8 mouse cellular contexts compared by ENCODE assay signal in genomic region chr12:111814769-111815762, GRCm38 (mm10). TPM values are rescaled to one million over a fixed set of nuclear protein-coding genes. Genes with fewer than 3 reads are reported as not detected.
DNase-seq lines count a peak whose midpoint lies in the region; ATAC-seq and TF ChIP-seq lines count a peak whose summit lies in the region.

No protein-coding gene starts in this region.

- WGBS in thymus, adult 2 months, result 44% methylated on average over 19 of the region's 19 CpGs
- 20% methylated on average over 19 of the region's 19 CpGs for WGBS in heart, embryonic 16.5 days
- WGBS in limb, embryonic 13.5 days, result 30% methylated on average over 19 of the region's 19 CpGs
- whole genome bisulfite sequencing in midbrain, embryonic 16.5 days, result 25% methylated on average over 19 of the region's 19 CpGs

- no peak for ATAC-seq in heart, embryonic 16.5 days (replicated peaks; ENCODE audit: extremely low read depth, insufficient read depth, low FRiP score)
- ATAC-seq in limb, embryonic 13.5 days (ENCODE audit: low FRiP score, low read depth), result no peak
- ATAC-seq in midbrain, embryonic 16.5 days, result no peak
- no peak for ATAC-seq in frontal cortex, adult (ENCODE audit: low TSS enrichment)

- H3K27me3 ChIP-seq in thymus, adult 2 months (ENCODE audit: control insufficient read depth, insufficient read depth, low read length), result no peaks in the 10 kb centered on the region
- no peaks in the 10 kb centered on the region for H3K27me3 ChIP-seq in heart, embryonic 16.5 days (ENCODE audit: control insufficient read depth, insufficient read depth, low read length)
- H3K27me3 ChIP-seq in limb, embryonic 13.5 days, result no peaks in the 10 kb centered on the region
- no peaks in the 10 kb centered on the region for H3K27me3 ChIP-seq in midbrain, embryonic 16.5 days (ENCODE audit: control insufficient read depth, insufficient read depth, low read depth, low read length)

- H3K4me3 ChIP-seq in thymus, adult 2 months (ENCODE audit: control insufficient read depth, insufficient read depth, low read length), result peak overlapping the region; percentile 68
- peak overlapping the region; percentile 64 for H3K4me3 ChIP-seq in heart, embryonic 16.5 days (ENCODE audit: low read length)
- peak overlapping the region; percentile 86 for H3K4me3 ChIP-seq in limb, embryonic 13.5 days
- H3K4me3 ChIP-seq in midbrain, embryonic 16.5 days (ENCODE audit: low read depth, low read length), result peak overlapping the region; percentile 76

- H3K36me3 ChIP-seq in thymus, adult 2 months (ENCODE audit: control insufficient read depth, insufficient read depth, low read length), result no peaks in the 10 kb centered on the region
- H3K36me3 ChIP-seq in heart, embryonic 16.5 days (ENCODE audit: control insufficient read depth, insufficient read depth), result no peaks in the 10 kb centered on the region
- peaks cover 7% of the 10 kb centered on the region for H3K36me3 ChIP-seq in limb, embryonic 13.5 days
- H3K36me3 ChIP-seq in midbrain, embryonic 16.5 days (ENCODE audit: control insufficient read depth, insufficient read depth, low read length), result no peaks in the 10 kb centered on the region

- peak overlapping the region; percentile 85 for H3K4me2 ChIP-seq in heart, embryonic 16.5 days (ENCODE audit: low read depth, low read length)
- H3K4me2 ChIP-seq in limb, embryonic 13.5 days (replicated peaks), result peak overlapping the region; percentile 78
- peak overlapping the region; percentile 94 for H3K4me2 ChIP-seq in midbrain, embryonic 16.5 days (ENCODE audit: low read length)

- H3K27ac ChIP-seq in thymus, adult 2 months (ENCODE audit: control insufficient read depth, insufficient read depth, low read length), result no peak overlapping the region
- peak overlapping the region; percentile 97 for H3K27ac ChIP-seq in heart, embryonic 16.5 days (ENCODE audit: low read length)
- H3K27ac ChIP-seq in limb, embryonic 13.5 days, result peak overlapping the region; percentile 84
- H3K27ac ChIP-seq in midbrain, embryonic 16.5 days (ENCODE audit: low read length), result no peak overlapping the region

- TF ChIP-seq CTCF in thymus, adult 2 months (IDR thresholded peaks at IDR 0.05; ENCODE audit: borderline replicate concordance, control insufficient read depth, extremely low read depth, insufficient read depth, low read length, poor library complexity), result no peak

- H3K9me3 ChIP-seq in heart, embryonic 16.5 days (replicated peaks; ENCODE audit: control insufficient read depth, low read length), result no peaks in the 10 kb centered on the region
- H3K9me3 ChIP-seq in limb, embryonic 13.5 days, result no peaks in the 10 kb centered on the region
- H3K9me3 ChIP-seq in midbrain, embryonic 16.5 days (replicated peaks; ENCODE audit: control insufficient read depth, low read length, poor library complexity, severe bottlenecking), result no peaks in the 10 kb centered on the region

- DNase-seq in thymus, adult 2 months, result no peak
- no peak for DNase-seq in thymus, postnatal 10 days (ENCODE audit: low spot score in 2 of 2)
- no peak for DNase-seq in ovary, postnatal 36 days (ENCODE audit: low spot score)
- DNase-seq in cerebellum, postnatal 14 days, result no peak

- no peak for TF ChIP-seq POLR2A in thymus, adult 2 months (IDR thresholded peaks at IDR 0.05; ENCODE audit: control insufficient read depth, extremely low read depth, insufficient read depth, low read length, poor library complexity)

- peak overlapping the region; percentile 86 for H3K9ac ChIP-seq in heart, embryonic 16.5 days (ENCODE audit: low read length)
- peak overlapping the region; percentile 86 for H3K9ac ChIP-seq in limb, embryonic 13.5 days
- peak overlapping the region; percentile 77 for H3K9ac ChIP-seq in midbrain, embryonic 16.5 days (ENCODE audit: low read depth, low read length)

- peaks cover 33% of the 10 kb centered on the region for H3K4me1 ChIP-seq in thymus, adult 2 months (replicated peaks; ENCODE audit: control insufficient read depth, insufficient read depth, low read length)
- H3K4me1 ChIP-seq in heart, embryonic 16.5 days (ENCODE audit: control insufficient read depth, insufficient read depth, low read length), result peaks cover 35% of the 10 kb centered on the region
- peaks cover 44% of the 10 kb centered on the region for H3K4me1 ChIP-seq in limb, embryonic 13.5 days
- peaks cover 13% of the 10 kb centered on the region for H3K4me1 ChIP-seq in midbrain, embryonic 16.5 days (ENCODE audit: control insufficient read depth, insufficient read depth, low read length)

RNA-seq across cellular contexts. Expression of gene Zfyve21, which starts 1.1 kb away (rescaled TPM):
- polyA plus RNA-seq in thymus, adult 2 months (2012; rRNA removed), result 36.6 and 46.4 TPM in 2 replicates
- polyA plus RNA-seq in heart, embryonic 16.5 days (2015; fragmentation: Nextera tagmentation; extraction: Ambion mirVana), result 111 and 124 TPM in 2 replicates
- 105 and 111 TPM in 2 replicates for polyA plus RNA-seq in limb, embryonic 13.5 days (2015; fragmentation: Nextera tagmentation; extraction: Ambion mirVana)
- polyA plus RNA-seq in midbrain, embryonic 16.5 days (2015; fragmentation: Nextera tagmentation; extraction: Ambion mirVana), result 32.1 and 35.1 TPM in 2 replicates

RNA-seq across cellular contexts. Expression of gene Xrcc3, which starts 1.4 kb away (rescaled TPM):
- polyA plus RNA-seq in thymus, adult 2 months (2012; rRNA removed), result 22.1 and 29.0 TPM in 2 replicates
- polyA plus RNA-seq in heart, embryonic 16.5 days (2015; fragmentation: Nextera tagmentation; extraction: Ambion mirVana), result 5.6 and 6.7 TPM in 2 replicates
- 7.2 and 11.0 TPM in 2 replicates for polyA plus RNA-seq in limb, embryonic 13.5 days (2015; fragmentation: Nextera tagmentation; extraction: Ambion mirVana)
- 2.0 and 2.1 TPM in 2 replicates for polyA plus RNA-seq in midbrain, embryonic 16.5 days (2015; fragmentation: Nextera tagmentation; extraction: Ambion mirVana)

RNA-seq across cellular contexts. Expression of gene Klc1, which starts 56.4 kb away (rescaled TPM):
- 79.5 and 85.0 TPM in 2 replicates for polyA plus RNA-seq in thymus, adult 2 months (2012; rRNA removed)
- polyA plus RNA-seq in heart, embryonic 16.5 days (2015; fragmentation: Nextera tagmentation; extraction: Ambion mirVana), result 125 and 134 TPM in 2 replicates
- polyA plus RNA-seq in limb, embryonic 13.5 days (2015; fragmentation: Nextera tagmentation; extraction: Ambion mirVana), result 112 and 113 TPM in 2 replicates
- polyA plus RNA-seq in midbrain, embryonic 16.5 days (2015; fragmentation: Nextera tagmentation; extraction: Ambion mirVana), result 665 and 671 TPM in 2 replicates

Comparison
In these comparisons a context has a peak if more than half of its experiments do, and no peak if none do; other contexts are left out.
1. H3K27ac ChIP-seq: peak in heart, embryonic 16.5 days (single experiment) and limb, embryonic 13.5 days (single experiment); none in thymus, adult 2 months (single experiment) and midbrain, embryonic 16.5 days (single experiment).
2. Peak in every context shown above with its lines, with median percentiles within 50 percentile points of each other: H3K4me3 ChIP-seq, H3K4me2 ChIP-seq and H3K9ac ChIP-seq.